Mouse (Mus musculus) megakaryocyte-erythroid progenitor cell, adult 5 weeks (primary cell): Measurements from ENCODE around the gene Ccdc130. TPM values are rescaled to one million over a fixed set of nuclear protein-coding genes. Genes with fewer than 3 reads are reported as not detected.

Source experiments
- polyA plus RNA-seq: library from polyadenylated mRNA; stranded (reverse); fragments of >175 nt; gene quantifications from 2 replicates; pipeline ENCODE4 v1.2.3, GENCODE M21; 2012

Gene Ccdc130
- 10.8 and 14.5 TPM in 2 replicates for polyA plus RNA-seq

GRCm38 (mm10) chr8:84269950-84270773 is at the start of gene Ccdc130:
Gene Ccdc130, minus strand, starts transcription at chr8:84270380.

GRCm38 (mm10) chr8:84256822-84257610 is 13.2 kb downstream of the Ccdc130 start, which contains the start of gene Mri1:
Gene Mri1, minus strand, starts transcription at chr8:84257326.

GRCm38 (mm10) chr8:84249257-84250170 is 20.7 kb downstream of the Ccdc130 start, which contains the start of gene D8Ertd738e:
Gene D8Ertd738e, minus strand, starts transcription at chr8:84249719.

GRCm38 (mm10) chr8:84236998-84237473 is 33.1 kb downstream of the Ccdc130 start, which contains the start of gene Zswim4:
Gene Zswim4, minus strand, starts transcription at chr8:84237055.

Other genes with a start within 250 kb of the Ccdc130 start
- 0.11 and 0.31 TPM in 2 replicates for gene Palm3, start 248.9 kb downstream of the Ccdc130 start, polyA plus RNA-seq
- gene Il27ra, start 227.8 kb downstream of the Ccdc130 start, polyA plus RNA-seq: 6.6 and 10.7 TPM in 2 replicates
- 0.18 TPM in 1 of 2 replicates, not detected in the other for gene Rln3, start 225.4 kb downstream of the Ccdc130 start, polyA plus RNA-seq
- gene Gm10643, start 205.2 kb downstream of the Ccdc130 start, polyA plus RNA-seq: 0.06 and 0.25 TPM in 2 replicates
- gene Rfx1, start 203.5 kb downstream of the Ccdc130 start, polyA plus RNA-seq: 44.9 and 58.5 TPM in 2 replicates
- gene Dcaf15, start 165.6 kb downstream of the Ccdc130 start, polyA plus RNA-seq: 52.7 and 58.9 TPM in 2 replicates
- gene Podnl1, start 144.4 kb downstream of the Ccdc130 start, polyA plus RNA-seq: 0.76 and 1.00 TPM in 2 replicates
- 33.0 and 37.0 TPM in 2 replicates for gene Cc2d1a, start 122.4 kb downstream of the Ccdc130 start, polyA plus RNA-seq
- 0.84 and 1.5 TPM in 2 replicates for gene 4930432K21Rik, start 122.4 kb downstream of the Ccdc130 start, polyA plus RNA-seq
- 6.1 and 12.7 TPM in 2 replicates for gene Nanos3, start 85.2 kb downstream of the Ccdc130 start, polyA plus RNA-seq
- gene Zswim4, start 33.3 kb downstream of the Ccdc130 start, polyA plus RNA-seq: 29.6 and 37.8 TPM in 2 replicates
- gene D8Ertd738e, start 20.7 kb downstream of the Ccdc130 start, polyA plus RNA-seq: 250 and 284 TPM in 2 replicates
- gene Mri1, start 13.1 kb downstream of the Ccdc130 start, polyA plus RNA-seq: 122 and 142 TPM in 2 replicates
- 57.8 and 64.4 TPM in 2 replicates for gene Cacna1a, start 118.1 kb upstream of the Ccdc130 start, polyA plus RNA-seq